Mouse (Mus musculus) lung, postnatal 14 days (tissue): ENCODE measurements at regions not wholly inside any gene's neighbourhood (a gene's known extent, or its start where the extent isn't known, plus 50 kb on each side); places are given as distances from the start of the nearest gene placed in this dataset.

Experiments used
- DNase-seq: peaks from one replicate; pipeline ENCODE4 v3.0.0; 2021

GRCm38 (mm10) chr17:80789000-80789399, 60.7 kb upstream of the Map4k3 start:
- peak; percentile 31 for DNase-seq

GRCm38 (mm10) chr17:80786858-80787257, 58.6 kb upstream of the Map4k3 start:
- DNase-seq, result no peak

GRCm38 (mm10) chr17:80786061-80786851, 58.0 kb upstream of the Map4k3 start:
- peak; percentile 22 for DNase-seq

GRCm38 (mm10) chr17:80785476-80785875, 57.2 kb upstream of the Map4k3 start:
- DNase-seq, result no peak

GRCm38 (mm10) chr17:80785049-80785448, 56.8 kb upstream of the Map4k3 start:
- peak; percentile 50 for DNase-seq

GRCm38 (mm10) chr17:80782233-80782632, 53.9 kb upstream of the Map4k3 start:
- DNase-seq, result no peak

- DNase-seq, result no peak
Measured at GRCm38 (mm10) chr17:80781621-80782020, 53.3 kb upstream of the Map4k3 start.

GRCm38 (mm10) chr17:80780303-80780702, 52.0 kb upstream of the Map4k3 start:
- DNase-seq, result no peak

GRCm38 (mm10) chr17:80779782-80780181, 51.5 kb upstream of the Map4k3 start:
- DNase-seq, result peak; percentile 41
